Comparison of ENCODE assay signal across 9 mouse cellular contexts in genomic region chr10:128378462-128378861, GRCm38 (mm10). TPM values are rescaled to one million over a fixed set of nuclear protein-coding genes. Genes with fewer than 3 reads are reported as not detected.
DNase-seq lines count a peak whose midpoint lies in the region; ATAC-seq and TF ChIP-seq lines count a peak whose summit lies in the region.
"Had no signal": no experiment of that assay in that cellular context is flagged by ENCODE, and none has a peak within 500 bp of the region (broad histone marks: within the 10 kb centered on the region; RNA-seq: fewer than 3 reads in every experiment).

No protein-coding gene starts in this region.

- no peaks in the 10 kb centered on the region for H3K27me3 ChIP-seq in lung, postnatal 0 days (replicated peaks; ENCODE audit: insufficient read depth, low read length)
- no peaks in the 10 kb centered on the region for H3K27me3 ChIP-seq in intestine, embryonic 16.5 days (replicated peaks; ENCODE audit: control insufficient read depth, insufficient read depth, low read length)

- no peak overlapping the region for H3K4me2 ChIP-seq in lung, postnatal 0 days (replicated peaks; ENCODE audit: low read depth, low read length)
- peak overlapping the region; percentile 85 for H3K4me2 ChIP-seq in intestine, embryonic 16.5 days (ENCODE audit: low read depth, low read length)

- H3K36me3 ChIP-seq in lung, postnatal 0 days (ENCODE audit: insufficient read depth, low read length), result peaks cover 28% of the 10 kb centered on the region
- H3K36me3 ChIP-seq in intestine, embryonic 16.5 days (ENCODE audit: control insufficient read depth, insufficient read depth, low read length), result peaks cover 10% of the 10 kb centered on the region

- no peak overlapping the region for H3K27ac ChIP-seq in lung, postnatal 0 days (ENCODE audit: low read length)
- no peak overlapping the region for H3K27ac ChIP-seq in intestine, embryonic 16.5 days (ENCODE audit: low read length)

- no peak for TF ChIP-seq EP300 in lung, postnatal 0 days (IDR thresholded peaks at IDR 0.05)

- H3K9me3 ChIP-seq in lung, postnatal 0 days (ENCODE audit: low read length), result no peaks in the 10 kb centered on the region
- no peaks in the 10 kb centered on the region for H3K9me3 ChIP-seq in intestine, embryonic 16.5 days (ENCODE audit: control insufficient read depth, low read length)

- no peak for TF ChIP-seq CTCF in lung, postnatal 0 days (IDR thresholded peaks at IDR 0.05)

- no peak overlapping the region for H3K4me3 ChIP-seq in lung, postnatal 0 days (ENCODE audit: low read depth, low read length)
- no peak overlapping the region; the same call in 1 of the 2 replicates for H3K4me3 ChIP-seq in intestine, embryonic 16.5 days (ENCODE audit: low read length)

- ATAC-seq in lung, postnatal 0 days, result no peak
- no peak for ATAC-seq in intestine, embryonic 16.5 days

- DNase-seq in adrenal gland, postnatal 10 days, result peak; percentile 65
- no peak for DNase-seq in adrenal gland, postnatal 4 days (ENCODE audit: low spot score in 2 of 2)
- DNase-seq in lung, postnatal 0 days (ENCODE audit: low spot score), result no peak
- DNase-seq in lung, postnatal 14 days, result no peak
- DNase-seq in skeletal muscle tissue, adult 2 months (ENCODE audit: low read depth, low spot score), result peak; percentile 61
- no peak for DNase-seq in ovary, postnatal 14 days (ENCODE audit: low spot score)
- DNase-seq in testis, postnatal 10 days (ENCODE audit: low spot score), result no peak

- H3K4me1 ChIP-seq in lung, postnatal 0 days (ENCODE audit: insufficient read depth, low read depth, low read length), result peaks cover 5% of the 10 kb centered on the region; the same call in 1 of the 2 replicates
- H3K4me1 ChIP-seq in intestine, embryonic 16.5 days (ENCODE audit: control insufficient read depth, insufficient read depth, low read length), result peaks cover 13% of the 10 kb centered on the region

- WGBS in lung, postnatal 0 days, result 62% methylated on average over 3 of the region's 3 CpGs
- whole genome bisulfite sequencing in intestine, embryonic 16.5 days, result 69% methylated on average over 3 of the region's 3 CpGs

- peak overlapping the region; percentile 94; the same call in 1 of the 2 replicates for H3K9ac ChIP-seq in lung, postnatal 0 days (replicated peaks; ENCODE audit: low read depth)
- peak overlapping the region; percentile 99 for H3K9ac ChIP-seq in intestine, embryonic 16.5 days (ENCODE audit: low read depth, low read length)

RNA-seq across cellular contexts. Expression of gene Ankrd52, which starts 1.5 kb away (rescaled TPM):
- 10 to 100 TPM; 53.3 to 57.8 TPM for total RNA-seq in adrenal gland, postnatal 10 days (2021)
- 10 to 100 TPM; 71.5 to 75.1 TPM for total RNA-seq in adrenal gland, postnatal 4 days (2021)
- 4.2 and 4.9 TPM in 2 replicates for polyA plus RNA-seq in lung, postnatal 0 days (2015; fragmentation: Nextera tagmentation; extraction: Ambion mirVana)
- 6.7 and 7.2 TPM in 2 replicates for polyA plus RNA-seq in intestine, embryonic 16.5 days (2015; fragmentation: Nextera tagmentation; extraction: Ambion mirVana)

RNA-seq across cellular contexts. Expression of gene Coq10a, which starts 9.7 kb away (rescaled TPM):
- 100 to 1,000 TPM in 1 of 2 experiments, 10 to 100 TPM in 1; 99.9 to 128 TPM for total RNA-seq in adrenal gland, postnatal 10 days (2021)
- total RNA-seq in adrenal gland, postnatal 4 days (2021), result 10 to 100 TPM; 48.3 to 62.1 TPM
- polyA plus RNA-seq in lung, postnatal 0 days (2015; fragmentation: Nextera tagmentation; extraction: Ambion mirVana), result 16.4 and 19.9 TPM in 2 replicates
- 2.5 and 3.3 TPM in 2 replicates for polyA plus RNA-seq in intestine, embryonic 16.5 days (2015; fragmentation: Nextera tagmentation; extraction: Ambion mirVana)

RNA-seq across cellular contexts. Expression of gene Slc39a5, which starts 22.6 kb away (rescaled TPM):
- total RNA-seq in adrenal gland, postnatal 10 days (2021), result 1 to 10 TPM; 2.3 to 5.9 TPM
- total RNA-seq in adrenal gland, postnatal 4 days (2021), result 10 to 100 TPM in 1 of 2 experiments, 1 to 10 TPM in 1; 5.7 to 13.2 TPM
- 0.15 TPM in 1 of 2 replicates, not detected in the other for polyA plus RNA-seq in lung, postnatal 0 days (2015; fragmentation: Nextera tagmentation; extraction: Ambion mirVana)
- 207 and 242 TPM in 2 replicates for polyA plus RNA-seq in intestine, embryonic 16.5 days (2015; fragmentation: Nextera tagmentation; extraction: Ambion mirVana)
- total RNA-seq: common myeloid progenitor, adult 5-6 weeks had no signal

RNA-seq across cellular contexts. Expression of gene Nabp2, which starts 32.8 kb away (rescaled TPM):
- 10 to 100 TPM; 58.0 to 59.9 TPM for total RNA-seq in adrenal gland, postnatal 10 days (2021)
- 10 to 100 TPM; 69.5 to 72.7 TPM for total RNA-seq in adrenal gland, postnatal 4 days (2021)
- 48.6 and 54.7 TPM in 2 replicates for polyA plus RNA-seq in lung, postnatal 0 days (2015; fragmentation: Nextera tagmentation; extraction: Ambion mirVana)
- 104 TPM in 2 replicates for polyA plus RNA-seq in intestine, embryonic 16.5 days (2015; fragmentation: Nextera tagmentation; extraction: Ambion mirVana)

RNA-seq across cellular contexts. Expression of gene Rnf41, which starts 33.0 kb away (rescaled TPM):
- total RNA-seq in adrenal gland, postnatal 10 days (2021), result 10 to 100 TPM; 37.4 TPM
- total RNA-seq in adrenal gland, postnatal 4 days (2021), result 10 to 100 TPM; 49.9 to 50.9 TPM
- 31.3 and 32.2 TPM in 2 replicates for polyA plus RNA-seq in lung, postnatal 0 days (2015; fragmentation: Nextera tagmentation; extraction: Ambion mirVana)
- 43.2 and 43.3 TPM in 2 replicates for polyA plus RNA-seq in intestine, embryonic 16.5 days (2015; fragmentation: Nextera tagmentation; extraction: Ambion mirVana)

Comparison
In these comparisons a context has a peak if more than half of its experiments do, and no peak if none do; other contexts are left out.
1. DNase-seq: peak in adrenal gland, postnatal 10 days (single experiment) and skeletal muscle tissue, adult 2 months (single experiment); none in adrenal gland, postnatal 4 days (0 of 2), lung, postnatal 0 days (single experiment), lung, postnatal 14 days (single experiment), ovary, postnatal 14 days (single experiment) and testis, postnatal 10 days (single experiment).